Mouse (Mus musculus) small intestine, adult 2 months (tissue): ENCODE measurements around the gene Gm28047.

Experiments
- CTCF ChIP-seq: fragments of 200-500 bp; IDR thresholded peaks from 2 replicates; pipeline ENCODE4 v1.5.1; 2012; ENCODE audit warnings: low read depth, mild to moderate bottlenecking, control low read depth, inconsistent platforms, low read length, moderate library complexity, mixed read lengths; ENCODE audit not compliant: insufficient replicate concordance, insufficient read length; ENCODE audit errors: extremely low read depth
- POLR2A ChIP-seq: fragments of 200-500 bp; IDR thresholded peaks from 2 replicates; pipeline ENCODE4 v1.6.1; 2012; ENCODE audit warnings: low read depth, mild to moderate bottlenecking, control low read depth, inconsistent platforms, low read length, moderate library complexity

DNA sequence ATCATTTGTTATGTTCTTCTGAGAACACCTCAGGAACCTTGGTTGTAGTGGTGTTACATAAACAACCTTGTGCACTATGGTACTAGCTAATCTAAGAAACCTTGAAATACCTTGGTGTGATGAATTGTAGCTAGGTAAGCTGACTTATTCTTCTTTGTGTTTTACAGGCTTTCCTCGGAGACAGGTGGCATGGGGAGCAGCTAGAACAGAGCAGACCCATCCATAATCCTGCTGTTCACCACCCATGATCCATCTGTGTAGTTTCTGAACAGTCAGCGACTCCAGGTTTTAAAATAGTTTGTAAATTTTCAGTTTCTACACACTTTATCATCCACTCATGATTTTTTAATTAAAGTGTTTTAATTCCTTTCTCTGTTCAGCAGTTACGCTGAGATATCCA lies 126.5 kb downstream of the Gm28047 start:
- TF ChIP-seq CTCF (no peak), POLR2A (no peak)
